Mouse (Mus musculus) liver, postnatal 0 days (tissue): Measurements from ENCODE around the gene Acot2. TPM values are rescaled to one million over a fixed set of nuclear protein-coding genes. Genes with fewer than 3 reads are reported as not detected.
"Not testable (repeated sequence)": the region's sequence is repeated elsewhere in the genome, so short reads cannot be mapped to it uniquely, and the experiment has no call there.

Source experiments
- ATAC-seq: fragments of 200-750 bp; cut with Nextera tagmentation; 2 replicates; pipeline ENCODE4 v1.8.0; 2017; ENCODE audit warnings: mild to moderate bottlenecking, moderate library complexity
- DNase-seq: peaks from one replicate; pipeline ENCODE4 v3.0.0-alpha.2; 2016
- H3K27ac ChIP-seq: fragments of 300-500 bp; sonication (generic); 2 replicates; pipeline ENCODE4 v1.5.1; 2014; ENCODE audit warnings: antibody characterized with exemption, moderate library complexity, mild to moderate bottlenecking, low read depth
- H3K27me3 ChIP-seq: fragments of 300-500 bp; sonication (generic); 2 replicates; pipeline ENCODE4 v1.6.1; 2014; ENCODE audit warnings: low read length, control low read depth, mixed read lengths; ENCODE audit not compliant: insufficient read depth
- H3K36me3 ChIP-seq: fragments of 300-500 bp; sonication (generic); replicated peaks from 2 replicates; pipeline ENCODE4 v1.6.1; 2014; ENCODE audit warnings: mild to moderate bottlenecking, control low read depth, low read length, moderate library complexity, mixed read lengths; ENCODE audit not compliant: insufficient read depth
- H3K4me1 ChIP-seq: fragments of 300-500 bp; sonication (generic); 2 replicates; pipeline ENCODE4 v1.6.1; 2014; ENCODE audit warnings: antibody characterized with exemption, mild to moderate bottlenecking, control low read depth; ENCODE audit not compliant: insufficient read depth
- H3K4me2 ChIP-seq: fragments of 300-500 bp; sonication (generic); 2 replicates; pipeline ENCODE4 v1.6.1; 2014; ENCODE audit warnings: low read depth, mild to moderate bottlenecking, low read length, moderate library complexity, mixed read lengths
- H3K4me3 ChIP-seq: fragments of 300-500 bp; sonication (generic); 2 replicates; pipeline ENCODE4 v1.5.1; 2014; ENCODE audit warnings: low read depth, low read length
- H3K9ac ChIP-seq: fragments of 300-500 bp; sonication (generic); replicated peaks from 2 replicates; pipeline ENCODE4 v1.6.1; 2014; ENCODE audit warnings: mild to moderate bottlenecking, moderate library complexity
- H3K9me3 ChIP-seq: fragments of 300-500 bp; sonication (generic); 2 replicates; pipeline ENCODE4 v1.6.1; 2016; ENCODE audit warnings: mild to moderate bottlenecking, control low read depth, low read length, mixed read lengths
- CTCF ChIP-seq: sonication (generic); IDR thresholded peaks from 2 replicates; pipeline ENCODE4 v1.5.1; 2016; ENCODE audit warnings: antibody characterized with exemption, low read depth
- EP300 ChIP-seq: IDR thresholded peaks from 2 replicates; pipeline ENCODE4 v1.6.1; 2016; ENCODE audit warnings: antibody characterized with exemption, low read depth, mild to moderate bottlenecking
- WGBS: fragments of 180-500 bp; shearing (Covaris S2); extraction: QIAGEN DNeasy Blood & Tissue Kit; methylation state at CpG from one replicate; pipeline ENCODE4 v1.1.7; 2014; ENCODE audit not compliant: insufficient replicate concordance; 5-methylcytosine and 5-hydroxymethylcytosine counted together
- polyA plus RNA-seq: library from polyadenylated mRNA; unstranded; fragments of >200 nt; fragmentation: Nextera tagmentation; extraction: Ambion mirVana; gene quantifications from 2 replicates; pipeline ENCODE4 v1.2.1, GENCODE M21; 2015

The Acot2 gene
- polyA plus RNA-seq, 1 experiment from 2014 or later: 39.4 TPM

GRCm38 (mm10) chr12:84030659-84031332 is 43.1 kb downstream of the Acot2 start:
- Histone ChIP-seq H3K4me1 (peaks cover 4% of the 10 kb centered on the region; the same call in 1 of the 2 replicates), H3K4me3 (no peak overlapping the region), H3K4me2 (no peak overlapping the region), H3K27ac (no peak overlapping the region), H3K9ac (no peak overlapping the region), H3K27me3 (no peaks in the 10 kb centered on the region), H3K9me3 (no peaks in the 10 kb centered on the region), H3K36me3 (no peaks in the 10 kb centered on the region)
- DNase-seq: peak; percentile 77
- WGBS: 48% methylated on average over 4 of the region's 4 CpGs
- ATAC-seq: peak; percentile 48; the same call in 1 of the 2 replicates
- TF ChIP-seq CTCF (peak; percentile 93), EP300 (no peak)

DNA sequence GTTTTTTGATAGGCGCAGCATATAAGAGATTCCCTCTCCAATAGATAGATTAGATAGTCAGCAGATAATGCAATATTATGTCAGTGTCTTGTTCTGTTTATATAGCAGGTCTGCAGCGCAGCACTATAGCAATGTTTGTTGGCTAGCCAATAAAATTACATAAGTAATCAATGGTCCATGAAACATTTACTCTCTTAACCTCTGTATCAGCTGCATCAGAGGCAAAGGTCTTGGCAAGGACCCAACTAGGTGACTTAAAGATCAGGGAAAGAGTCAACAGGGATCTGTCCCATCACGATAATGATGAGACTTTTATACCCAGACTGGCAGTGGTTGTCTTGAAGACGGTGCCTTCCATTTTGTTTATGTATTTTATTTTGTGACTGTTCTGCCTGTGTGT is 45.2 kb downstream of the Acot2 start:
- TF ChIP-seq EP300 (peak; percentile 90), CTCF (no peak)
- peak; percentile 90 for ATAC-seq
- 53% methylated on average over 4 of the region's 4 CpGs for WGBS
- Histone ChIP-seq H3K4me1 (peaks cover 6% of the 10 kb centered on the region; the same call in 1 of the 2 replicates), H3K27ac (no peak overlapping the region), H3K36me3 (no peaks in the 10 kb centered on the region), H3K9ac (no peak overlapping the region), H3K27me3 (no peaks in the 10 kb centered on the region), H3K4me3 (no peak overlapping the region), H3K4me2 (no peak overlapping the region), H3K9me3 (no peaks in the 10 kb centered on the region)
- peak; percentile 54 for DNase-seq

DNA sequence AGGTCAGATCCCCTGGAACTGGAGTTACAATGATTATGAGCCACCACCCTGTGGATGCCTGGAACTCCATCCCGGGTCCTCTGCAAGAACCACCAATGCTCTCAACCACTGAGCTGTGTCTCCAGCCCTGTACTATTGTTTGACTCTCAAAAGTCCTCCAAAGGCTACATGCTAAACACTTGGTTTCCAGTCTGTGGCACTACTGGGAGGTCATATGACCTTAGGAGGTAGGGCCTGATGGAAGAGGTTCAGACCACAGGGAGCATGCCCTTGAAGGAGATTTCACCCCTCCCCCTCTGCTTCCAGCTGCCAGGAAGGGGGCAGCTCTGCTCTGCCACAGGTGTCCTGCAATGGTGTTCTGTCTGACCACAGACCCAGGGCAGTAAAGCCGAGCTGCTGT is 45.6 kb downstream of the Acot2 start:
- H3K9ac ChIP-seq, H3K27me3 ChIP-seq, H3K4me3 ChIP-seq, H3K4me1 ChIP-seq, H3K36me3 ChIP-seq, H3K9me3 ChIP-seq, DNase-seq, H3K4me2 ChIP-seq, H3K27ac ChIP-seq: not testable (repeated sequence)
- peak; percentile 38 for ATAC-seq
- WGBS: 39% methylated on average over 2 of the region's 2 CpGs

DNA sequence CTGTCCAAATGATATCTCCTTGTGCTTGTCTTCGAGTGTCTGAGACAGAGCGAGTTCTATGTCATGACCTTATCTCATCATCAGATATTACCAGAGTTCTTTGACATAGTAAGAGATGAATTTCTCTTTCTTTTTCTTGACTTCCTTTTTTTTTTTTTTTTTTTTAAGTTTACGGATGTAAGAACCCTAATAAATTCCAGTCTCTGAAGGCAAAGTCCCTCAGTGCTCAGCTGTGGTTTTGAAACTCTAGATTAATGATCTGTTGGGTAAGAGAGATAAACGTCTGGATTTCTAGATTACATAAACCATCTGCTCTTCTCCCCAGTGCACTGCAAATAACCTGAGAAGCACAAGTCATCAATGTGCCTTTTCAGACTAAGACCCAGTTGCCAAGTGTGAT is 46.4 kb downstream of the Acot2 start:
- WGBS: 19% methylated on average over 4 of the region's 4 CpGs

DNA sequence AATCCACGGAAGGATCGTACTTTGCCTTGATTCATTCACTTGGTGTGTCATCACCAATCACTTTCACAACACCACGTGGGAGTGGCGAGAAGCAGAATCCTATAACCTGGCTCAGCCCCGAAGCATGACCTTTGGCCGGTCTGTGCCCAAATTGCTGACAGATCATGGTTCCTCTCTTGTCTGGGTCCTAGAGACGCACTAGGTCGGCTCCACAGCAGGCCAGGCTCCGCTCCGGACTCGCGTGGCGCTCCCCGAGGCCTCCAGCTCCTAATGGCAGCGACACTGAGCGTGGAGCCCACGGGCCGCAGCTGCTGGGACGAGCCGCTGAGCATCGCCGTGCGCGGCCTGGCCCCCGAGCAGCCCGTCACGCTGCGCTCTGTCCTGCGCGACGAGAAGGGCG is 50.6 kb downstream of the Acot2 start, which contains the start of gene Acot4:
Gene Acot4, plus strand, starts transcription at position 139 of the 400 bp plus-strand sequence.
- 18% methylated on average over 17 of the region's 32 CpGs for WGBS
- peak within 1 kb of the TSS; percentile 79 for H3K27ac ChIP-seq
- peak within 1 kb of the TSS; percentile 51 for H3K4me3 ChIP-seq
- peak; percentile 75 for DNase-seq
- H3K4me2 ChIP-seq: peak within 1 kb of the TSS; percentile 67
- peak; percentile 66 for TF ChIP-seq EP300
- H3K36me3 ChIP-seq, H3K4me1 ChIP-seq, H3K27me3 ChIP-seq, H3K9me3 ChIP-seq: not testable (repeated sequence)
- peak; percentile 83 for ATAC-seq
- peak within 1 kb of the TSS; percentile 59 for H3K9ac ChIP-seq

More for the DNA sequence above, 46.4 kb downstream of the Acot2 start:
- no peak overlapping the region for H3K4me2 ChIP-seq
- no peaks in the 10 kb centered on the region for H3K9me3 ChIP-seq
- ATAC-seq (no peak), DNase-seq (no peak)
- H3K36me3 ChIP-seq: no peaks in the 10 kb centered on the region
- no peak for TF ChIP-seq CTCF
- TF ChIP-seq EP300: peak; percentile 15; the same call in 1 of the 2 replicates
- no peak overlapping the region for H3K27ac ChIP-seq
- H3K4me1 ChIP-seq: peaks cover 6% of the 10 kb centered on the region; the same call in 1 of the 2 replicates
- H3K27me3 ChIP-seq: no peaks in the 10 kb centered on the region
- H3K9ac ChIP-seq: no peak overlapping the region
- H3K4me3 ChIP-seq: no peak overlapping the region

GRCm38 (mm10) chr12:84038691-84039111 is 51.0 kb downstream of the Acot2 start, which contains the start of gene Gm49366:
TSS of gene Gm49366 (plus strand) at chr12:84038935.
- not testable (repeated sequence) for H3K9me3 ChIP-seq, H3K27me3 ChIP-seq, H3K4me1 ChIP-seq, H3K36me3 ChIP-seq
- Histone ChIP-seq H3K4me2 (peak within 1 kb of the TSS; percentile 67), H3K9ac (peak within 1 kb of the TSS; percentile 59), H3K4me3 (peak within 1 kb of the TSS; percentile 51), H3K27ac (peak within 1 kb of the TSS; percentile 79)
- ATAC-seq: peak; percentile 73
- peak; percentile 61 for DNase-seq
- 9% methylated on average over 29 of the region's 39 CpGs for WGBS
